Mouse (Mus musculus) cortical plate, adult 2 months (tissue): ENCODE results near the gene Psma5.

Experiments used
- CTCF ChIP-seq: fragments of 200-500 bp; IDR thresholded peaks from 2 replicates; pipeline ENCODE4 v1.5.1; 2011; ENCODE audit warnings: mild to moderate bottlenecking, control low read depth, low read length; ENCODE audit not compliant: insufficient read depth; ENCODE audit errors: extremely low read depth
- POLR2A ChIP-seq: fragments of 200-500 bp; IDR thresholded peaks from 2 replicates; pipeline ENCODE4 v1.6.1; 2011; ENCODE audit warnings: mild to moderate bottlenecking, low read length, control low read depth; ENCODE audit not compliant: insufficient read depth; ENCODE audit errors: extremely low read depth

DNA sequence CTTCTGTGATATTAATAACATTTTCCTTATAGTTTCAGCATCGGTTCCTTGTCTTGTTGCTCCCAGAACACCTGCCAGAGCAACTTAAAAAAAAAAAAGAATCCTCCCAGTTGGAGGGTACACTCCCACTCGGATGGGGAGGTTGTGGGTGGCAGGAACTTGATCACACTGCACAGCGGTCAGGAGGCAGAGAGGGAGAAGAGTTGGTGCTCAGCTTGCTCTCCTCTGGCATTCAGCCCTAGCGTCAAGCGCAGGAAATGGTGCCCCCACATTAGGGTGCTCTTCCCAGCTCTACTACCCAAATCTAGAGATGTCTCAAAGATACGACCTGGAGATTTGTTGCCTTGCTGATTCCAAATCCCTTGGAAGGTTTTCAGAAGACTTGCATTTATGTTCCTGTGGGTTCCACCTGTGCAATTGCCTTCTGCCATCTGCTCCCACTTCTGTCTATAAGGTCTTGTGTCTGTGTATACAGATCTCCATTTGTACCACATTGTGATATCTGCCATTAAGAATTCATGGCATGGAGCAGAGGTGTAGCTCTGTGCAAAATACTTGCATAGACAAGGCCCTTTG, 43.8 kb downstream of the Psma5 start:
- TF ChIP-seq CTCF (no peak), POLR2A (peak; percentile 20; the same call in 1 of the 2 replicates)
